Mouse (Mus musculus) neural tube, embryonic 13.5 days (tissue): ENCODE measurements around the gene Ak2. TPM values are rescaled to one million over a fixed set of nuclear protein-coding genes. Genes with fewer than 3 reads are reported as not detected.

ENCODE experiments used
- ATAC-seq: fragments of 200-750 bp; cut with Nextera tagmentation; 2 replicates; pipeline ENCODE4 v1.8.0; 2017; ENCODE audit warnings: low read depth, mild to moderate bottlenecking, moderate TSS enrichment, moderate library complexity
- H3K27ac ChIP-seq: fragments of 300-500 bp; sonication (generic); replicated peaks from 2 replicates; pipeline ENCODE4 v1.5.1; 2015; ENCODE audit warnings: moderate library complexity, mild to moderate bottlenecking, inconsistent platforms
- H3K27me3 ChIP-seq: fragments of 300-500 bp; sonication (generic); 2 replicates; pipeline ENCODE4 v1.6.1; 2015; ENCODE audit warnings: mild to moderate bottlenecking, inconsistent platforms
- H3K36me3 ChIP-seq: fragments of 300-500 bp; sonication (generic); 2 replicates; pipeline ENCODE4 v1.6.1; 2015; ENCODE audit warnings: mild to moderate bottlenecking, inconsistent platforms
- H3K4me1 ChIP-seq: fragments of 300-500 bp; sonication (generic); replicated peaks from 2 replicates; pipeline ENCODE4 v1.6.1; 2015; ENCODE audit warnings: inconsistent platforms
- H3K4me2 ChIP-seq: fragments of 300-500 bp; sonication (generic); 2 replicates; pipeline ENCODE4 v1.6.1; 2015; ENCODE audit warnings: inconsistent platforms, mild to moderate bottlenecking, moderate library complexity
- H3K4me3 ChIP-seq: fragments of 300-500 bp; sonication (generic); 2 replicates; pipeline ENCODE4 v1.5.1; 2015; ENCODE audit warnings: mild to moderate bottlenecking, inconsistent platforms
- H3K9ac ChIP-seq: fragments of 300-500 bp; sonication (generic); 2 replicates; pipeline ENCODE4 v1.6.1; 2015; ENCODE audit warnings: moderate library complexity, mild to moderate bottlenecking, inconsistent platforms
- H3K9me3 ChIP-seq: fragments of 300-500 bp; sonication (generic); 2 replicates; pipeline ENCODE4 v1.6.1; 2016; ENCODE audit warnings: inconsistent platforms
- WGBS: fragments of 180-500 bp; shearing (Covaris S2); methylation state at CpG from one replicate; pipeline ENCODE4 v1.1.7; 2015; 5-methylcytosine and 5-hydroxymethylcytosine counted together
- polyA plus RNA-seq: library from polyadenylated mRNA; unstranded; fragments of >200 nt; fragmentation: Nextera tagmentation; extraction: Ambion mirVana; gene quantifications from 2 replicates; pipeline ENCODE4 v1.2.1, GENCODE M21; 2015

The Ak2 gene
- polyA plus RNA-seq, 1 experiment from 2014 or later: 89.3 TPM

- no peaks in the 10 kb centered on the region for H3K9me3 ChIP-seq
- H3K9ac ChIP-seq: no peak overlapping the region
- H3K4me1 ChIP-seq: no peaks in the 10 kb centered on the region
- H3K4me3 ChIP-seq: no peak overlapping the region
- 48% methylated on average over 1 of the region's 1 CpGs for WGBS
- H3K36me3 ChIP-seq: no peaks in the 10 kb centered on the region
- no peaks in the 10 kb centered on the region for H3K27me3 ChIP-seq
- no peak overlapping the region for H3K27ac ChIP-seq
- ATAC-seq: no peak
- H3K4me2 ChIP-seq: no peak overlapping the region
Measured at GRCm38 (mm10) chr4:128978634-128979033, 13.1 kb upstream of the Ak2 start.

GRCm38 (mm10) chr4:128980890-128981832 is 10.6 kb upstream of the Ak2 start:
- Histone ChIP-seq H3K36me3 (no peaks in the 10 kb centered on the region), H3K4me1 (no peaks in the 10 kb centered on the region), H3K9me3 (no peaks in the 10 kb centered on the region), H3K27ac (no peak overlapping the region), H3K4me2 (no peak overlapping the region), H3K4me3 (no peak overlapping the region), H3K27me3 (no peaks in the 10 kb centered on the region), H3K9ac (no peak overlapping the region)
- 73% methylated on average over 12 of the region's 12 CpGs for WGBS
- ATAC-seq: no peak

GRCm38 (mm10) chr4:128981833-128982180 is 10.0 kb upstream of the Ak2 start:
- Histone ChIP-seq H3K36me3 (no peaks in the 10 kb centered on the region), H3K9me3 (no peaks in the 10 kb centered on the region), H3K4me3 (no peak overlapping the region), H3K9ac (no peak overlapping the region), H3K4me1 (no peaks in the 10 kb centered on the region), H3K4me2 (no peak overlapping the region), H3K27ac (no peak overlapping the region), H3K27me3 (no peaks in the 10 kb centered on the region)
- ATAC-seq: no peak
- WGBS: 69% methylated on average over 11 of the region's 11 CpGs

- no peaks in the 10 kb centered on the region for H3K4me1 ChIP-seq
- WGBS: 95% methylated on average over 2 of the region's 2 CpGs
- H3K4me2 ChIP-seq: no peak overlapping the region
- no peaks in the 10 kb centered on the region for H3K9me3 ChIP-seq
- no peak overlapping the region for H3K9ac ChIP-seq
- no peak for ATAC-seq
- no peak overlapping the region for H3K4me3 ChIP-seq
- H3K27me3 ChIP-seq: no peaks in the 10 kb centered on the region
- H3K27ac ChIP-seq: no peak overlapping the region
- H3K36me3 ChIP-seq: no peaks in the 10 kb centered on the region
Measured at GRCm38 (mm10) chr4:128983151-128983550, 8.6 kb upstream of the Ak2 start.

- no peak for ATAC-seq
- Histone ChIP-seq H3K36me3 (no peaks in the 10 kb centered on the region), H3K27me3 (0 out of 2 replicates have a peak, but pooled peaks cover under 1% of the 10 kb centered on the region), H3K4me1 (no peaks in the 10 kb centered on the region), H3K4me2 (no peak overlapping the region), H3K9me3 (no peaks in the 10 kb centered on the region), H3K4me3 (no peak overlapping the region), H3K9ac (no peak overlapping the region), H3K27ac (no peak overlapping the region)
- WGBS: 62% methylated on average over 2 of the region's 2 CpGs
Measured at GRCm38 (mm10) chr4:128983656-128984055, 8.1 kb upstream of the Ak2 start.

GRCm38 (mm10) chr4:128984600-128984999 is 7.2 kb upstream of the Ak2 start:
- H3K4me3 ChIP-seq: no peak overlapping the region
- no peak overlapping the region for H3K9ac ChIP-seq
- no peak for ATAC-seq
- H3K4me1 ChIP-seq: no peaks in the 10 kb centered on the region
- no peak overlapping the region for H3K4me2 ChIP-seq
- H3K27me3 ChIP-seq: 0 out of 2 replicates have a peak, but pooled peaks cover 6% of the 10 kb centered on the region
- H3K36me3 ChIP-seq: no peaks in the 10 kb centered on the region
- H3K27ac ChIP-seq: no peak overlapping the region
- WGBS: 77% methylated on average over 3 of the region's 3 CpGs
- H3K9me3 ChIP-seq: no peaks in the 10 kb centered on the region

- no peak for ATAC-seq
- H3K9me3 ChIP-seq: no peaks in the 10 kb centered on the region
- H3K4me2 ChIP-seq: no peak overlapping the region
- no peak overlapping the region for H3K9ac ChIP-seq
- no peak overlapping the region for H3K4me3 ChIP-seq
- WGBS: 38% methylated on average over 3 of the region's 3 CpGs
- H3K27me3 ChIP-seq: 0 out of 2 replicates have a peak, but pooled peaks cover 11% of the 10 kb centered on the region
- H3K27ac ChIP-seq: no peak overlapping the region
- H3K4me1 ChIP-seq: peaks cover 3% of the 10 kb centered on the region
- H3K36me3 ChIP-seq: no peaks in the 10 kb centered on the region
Measured at GRCm38 (mm10) chr4:128988911-128989310, 2.8 kb upstream of the Ak2 start.

GRCm38 (mm10) chr4:128989678-128990077 is 2.1 kb upstream of the Ak2 start:
- Histone ChIP-seq H3K4me1 (peaks cover 11% of the 10 kb centered on the region), H3K36me3 (no peaks in the 10 kb centered on the region), H3K27ac (no peak overlapping the region), H3K9ac (no peak overlapping the region), H3K27me3 (0 out of 2 replicates have a peak, but pooled peaks cover 11% of the 10 kb centered on the region), H3K4me2 (no peak overlapping the region), H3K4me3 (no peak overlapping the region), H3K9me3 (no peaks in the 10 kb centered on the region)
- 46% methylated on average over 11 of the region's 11 CpGs for WGBS
- ATAC-seq: no peak

- Histone ChIP-seq H3K9ac (no peak overlapping the region), H3K4me1 (peaks cover 23% of the 10 kb centered on the region), H3K27ac (no peak overlapping the region), H3K4me3 (no peak overlapping the region), H3K4me2 (no peak overlapping the region), H3K36me3 (no peaks in the 10 kb centered on the region), H3K27me3 (0 out of 2 replicates have a peak, but pooled peaks cover 11% of the 10 kb centered on the region), H3K9me3 (no peaks in the 10 kb centered on the region)
- ATAC-seq: no peak
- 95% methylated on average over 3 of the region's 3 CpGs for WGBS
Measured at GRCm38 (mm10) chr4:128992176-128992575, 418 bp downstream of the Ak2 start.

GRCm38 (mm10) chr4:128993025-128993662 is 1.4 kb downstream of the Ak2 start:
- Histone ChIP-seq H3K4me2 (peak overlapping the region; percentile 77), H3K27ac (peak overlapping the region; percentile 52; the same call in 1 of the 2 replicates)

GRCm38 (mm10) chr4:128993675-128994074 is 1.9 kb downstream of the Ak2 start:
- WGBS: 3% methylated on average over 12 of the region's 12 CpGs
- H3K36me3 ChIP-seq: no peaks in the 10 kb centered on the region
- 0 out of 2 replicates have a peak, but pooled peaks have one; percentile 38 for ATAC-seq
- H3K4me2 ChIP-seq: peak overlapping the region; percentile 77
- no peak overlapping the region for H3K27ac ChIP-seq
- H3K9ac ChIP-seq: peak overlapping the region; percentile 80
- no peaks in the 10 kb centered on the region for H3K9me3 ChIP-seq
- H3K4me1 ChIP-seq: peaks cover 28% of the 10 kb centered on the region
- peak overlapping the region; percentile 65 for H3K4me3 ChIP-seq
- 0 out of 2 replicates have a peak, but pooled peaks cover 11% of the 10 kb centered on the region for H3K27me3 ChIP-seq

More at GRCm38 (mm10) chr4:128993025-128993662, 1.4 kb downstream of the Ak2 start:
- peaks cover 23% of the 10 kb centered on the region for H3K4me1 ChIP-seq
- peak overlapping the region; percentile 65 for H3K4me3 ChIP-seq
- 0 out of 2 replicates have a peak, but pooled peaks cover 11% of the 10 kb centered on the region for H3K27me3 ChIP-seq
- no peaks in the 10 kb centered on the region for H3K9me3 ChIP-seq
- peak; percentile 100 for ATAC-seq
- peak overlapping the region; percentile 80 for H3K9ac ChIP-seq
- H3K36me3 ChIP-seq: no peaks in the 10 kb centered on the region
- under 1% methylated on average over 49 of the region's 49 CpGs for WGBS

- 49% methylated on average over 7 of the region's 7 CpGs for WGBS
- H3K4me3 ChIP-seq: no peak overlapping the region; the same call in 1 of the 2 replicates
- ATAC-seq: no peak
Measured at GRCm38 (mm10) chr4:128995238-128995637, 3.5 kb downstream of the Ak2 start.

More at GRCm38 (mm10) chr4:128995238-128995637, 3.5 kb downstream of the Ak2 start:
- Histone ChIP-seq H3K4me1 (peaks cover 29% of the 10 kb centered on the region), H3K27me3 (0 out of 2 replicates have a peak, but pooled peaks cover 5% of the 10 kb centered on the region), H3K9ac (no peak overlapping the region), H3K4me2 (no peak overlapping the region), H3K36me3 (peaks cover 12% of the 10 kb centered on the region), H3K27ac (no peak overlapping the region), H3K9me3 (no peaks in the 10 kb centered on the region)
